Mouse (Mus musculus) hindbrain, embryonic 13.5 days (tissue): Measurements from ENCODE around the gene Clybl. TPM values are rescaled to one million over a fixed set of nuclear protein-coding genes. Genes with fewer than 3 reads are reported as not detected.
A peak's percentile ranks its signal among the peaks of the same experiment; 100 is the strongest.

ENCODE experiments used
- ATAC-seq: fragments of 200-750 bp; cut with Nextera tagmentation; 2 replicates; pipeline ENCODE4 v1.8.0; 2017; ENCODE audit warnings: moderate TSS enrichment; ENCODE audit not compliant: low FRiP score
- H3K27ac ChIP-seq: fragments of 300-500 bp; sonication (generic); 2 replicates; pipeline ENCODE4 v1.5.1; 2015; ENCODE audit warnings: inconsistent platforms, mild to moderate bottlenecking, moderate library complexity
- H3K27me3 ChIP-seq: fragments of 300-500 bp; sonication (generic); 2 replicates; pipeline ENCODE4 v1.6.1; 2015; ENCODE audit warnings: mild to moderate bottlenecking, inconsistent platforms
- H3K36me3 ChIP-seq: fragments of 300-500 bp; sonication (generic); 2 replicates; pipeline ENCODE4 v1.6.1; 2015; ENCODE audit warnings: mild to moderate bottlenecking, inconsistent platforms
- H3K4me1 ChIP-seq: fragments of 300-500 bp; sonication (generic); replicated peaks from 2 replicates; pipeline ENCODE4 v1.6.1; 2015; ENCODE audit warnings: inconsistent platforms
- H3K4me2 ChIP-seq: fragments of 300-500 bp; sonication (generic); 2 replicates; pipeline ENCODE4 v1.6.1; 2015; ENCODE audit warnings: inconsistent platforms, mild to moderate bottlenecking, moderate library complexity
- H3K4me3 ChIP-seq: fragments of 300-500 bp; sonication (generic); 2 replicates; pipeline ENCODE4 v1.5.1; 2015; ENCODE audit warnings: mild to moderate bottlenecking, inconsistent platforms
- H3K9ac ChIP-seq: fragments of 300-500 bp; sonication (generic); 2 replicates; pipeline ENCODE4 v1.6.1; 2015; ENCODE audit warnings: mild to moderate bottlenecking, inconsistent platforms
- H3K9me3 ChIP-seq: fragments of 300-500 bp; sonication (generic); 2 replicates; pipeline ENCODE4 v1.6.1; 2016; ENCODE audit warnings: inconsistent platforms
- WGBS: fragments of 180-500 bp; shearing (Covaris S2); methylation state at CpG from one replicate; pipeline ENCODE4 v1.1.7; 2015; 5-methylcytosine and 5-hydroxymethylcytosine counted together
- polyA plus RNA-seq: library from polyadenylated mRNA; unstranded; fragments of >200 nt; fragmentation: Nextera tagmentation; extraction: Ambion mirVana; gene quantifications from 2 replicates; pipeline ENCODE4 v1.2.1, GENCODE M21; 2015

The Clybl gene
- polyA plus RNA-seq, 1 experiment from 2014 or later, result 12.1 TPM

- no peak for ATAC-seq
- peaks cover 17% of the 10 kb centered on the region for H3K4me1 ChIP-seq
- H3K9me3 ChIP-seq, result no peaks in the 10 kb centered on the region
- H3K9ac ChIP-seq, result no peak overlapping the region
- H3K27ac ChIP-seq, result no peak overlapping the region
- 23% methylated on average over 5 of the region's 5 CpGs for WGBS
- H3K4me3 ChIP-seq, result no peak overlapping the region
- peaks cover 77% of the 10 kb centered on the region for H3K27me3 ChIP-seq
- no peaks in the 10 kb centered on the region for H3K36me3 ChIP-seq
- no peak overlapping the region for H3K4me2 ChIP-seq
These were observed 76.8 kb downstream of the Clybl start for GRCm38 (mm10) chr14:122258297-122258696.

- H3K4me3 ChIP-seq, result no peak overlapping the region
- no peak overlapping the region for H3K27ac ChIP-seq
- H3K36me3 ChIP-seq, result no peaks in the 10 kb centered on the region
- no peak overlapping the region for H3K9ac ChIP-seq
- no peak for ATAC-seq
- peaks cover 65% of the 10 kb centered on the region for H3K27me3 ChIP-seq
- no peak overlapping the region for H3K4me2 ChIP-seq
- no peaks in the 10 kb centered on the region for H3K9me3 ChIP-seq
- 92% methylated on average over 1 of the region's 1 CpGs for WGBS
- H3K4me1 ChIP-seq, result peaks cover 7% of the 10 kb centered on the region
These were observed 79.7 kb downstream of the Clybl start for GRCm38 (mm10) chr14:122261250-122261649.

GRCm38 (mm10) chr14:122262851-122263659 is 81.6 kb downstream of the Clybl start:
- H3K27me3 ChIP-seq, result peaks cover 56% of the 10 kb centered on the region
- no peaks in the 10 kb centered on the region; the same call in 1 of the 2 replicates for H3K4me1 ChIP-seq
- H3K36me3 ChIP-seq, result no peaks in the 10 kb centered on the region
- no peaks in the 10 kb centered on the region for H3K9me3 ChIP-seq
- 43% methylated on average over 16 of the region's 16 CpGs for WGBS
- H3K4me3 ChIP-seq, result no peak overlapping the region
- H3K9ac ChIP-seq, result no peak overlapping the region
- H3K27ac ChIP-seq, result no peak overlapping the region
- no peak overlapping the region for H3K4me2 ChIP-seq
- ATAC-seq, result no peak

DNA sequence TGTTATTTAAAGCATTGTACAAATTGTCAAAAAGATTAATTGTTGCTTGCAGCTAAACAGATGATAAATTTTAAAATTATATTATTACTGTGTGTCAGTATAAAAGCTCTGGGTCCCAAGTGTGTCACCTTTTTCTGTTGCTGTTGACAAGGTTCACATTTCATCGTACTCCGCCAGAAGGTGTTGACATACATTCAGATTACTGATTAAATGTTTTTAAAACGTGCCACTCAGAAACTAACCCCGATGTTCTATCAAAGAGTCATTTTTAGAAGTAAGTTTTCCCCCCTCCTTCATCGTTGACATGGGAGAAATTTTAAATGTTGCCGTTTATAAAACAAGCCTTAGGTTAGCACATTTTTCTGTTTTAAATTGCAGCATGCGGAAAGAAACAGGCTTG is 83.7 kb downstream of the Clybl start:
- ATAC-seq, result no peak
- Histone ChIP-seq H3K36me3 (no peaks in the 10 kb centered on the region), H3K9me3 (no peaks in the 10 kb centered on the region), H3K4me1 (no peaks in the 10 kb centered on the region), H3K9ac (no peak overlapping the region), H3K4me3 (no peak overlapping the region), H3K27ac (no peak overlapping the region), H3K4me2 (no peak overlapping the region), H3K27me3 (peaks cover 42% of the 10 kb centered on the region)
- 74% methylated on average over 7 of the region's 7 CpGs for WGBS

- Histone ChIP-seq H3K9ac (no peak overlapping the region), H3K9me3 (no peaks in the 10 kb centered on the region), H3K4me2 (no peak overlapping the region), H3K36me3 (no peaks in the 10 kb centered on the region), H3K4me1 (peaks cover 9% of the 10 kb centered on the region; the same call in 1 of the 2 replicates), H3K4me3 (no peak overlapping the region), H3K27me3 (peaks cover 39% of the 10 kb centered on the region), H3K27ac (no peak overlapping the region)
- no peak for ATAC-seq
- WGBS, result 37% methylated on average over 4 of the region's 4 CpGs
These were observed 86.1 kb downstream of the Clybl start for GRCm38 (mm10) chr14:122267590-122267989.

DNA sequence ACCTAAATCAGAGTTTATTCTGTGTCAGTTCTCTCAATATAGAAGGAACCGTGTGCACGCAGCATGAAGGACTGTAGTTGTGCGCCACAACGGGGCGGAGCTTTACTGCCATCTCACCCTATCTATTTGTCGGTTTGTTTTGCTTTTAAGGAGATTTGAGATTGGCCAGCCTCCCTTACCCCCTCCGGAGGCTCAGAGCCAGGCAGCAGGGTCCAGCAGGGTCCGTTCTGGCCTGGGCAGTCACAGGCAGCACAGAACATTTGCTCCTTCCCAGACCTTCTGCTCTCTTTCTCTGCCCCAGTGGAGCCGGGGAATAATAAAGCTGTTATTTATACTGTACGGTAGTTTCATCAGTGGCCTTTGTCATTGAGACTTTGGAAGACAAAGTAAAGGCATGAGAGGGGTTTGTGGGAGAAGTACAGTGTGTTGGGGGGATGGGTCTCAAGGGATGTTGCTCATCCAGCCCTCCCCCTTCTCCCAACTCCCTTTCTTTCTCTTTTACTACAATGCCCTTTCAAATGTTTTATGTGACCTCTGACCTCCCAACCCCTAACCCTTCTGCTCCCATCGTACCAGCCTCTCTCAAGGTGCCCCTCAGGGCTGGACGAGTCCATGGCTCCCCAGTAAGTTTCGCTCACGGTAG is 89.7 kb downstream of the Clybl start:
- 22% methylated on average over 14 of the region's 14 CpGs for WGBS
- Histone ChIP-seq H3K27ac (no peak overlapping the region), H3K4me1 (peaks cover 9% of the 10 kb centered on the region; the same call in 1 of the 2 replicates), H3K4me3 (peak overlapping the region; percentile 5; the same call in 1 of the 2 replicates), H3K9me3 (no peaks in the 10 kb centered on the region), H3K27me3 (peaks cover 32% of the 10 kb centered on the region), H3K36me3 (no peaks in the 10 kb centered on the region), H3K9ac (peak overlapping the region; percentile 29; the same call in 1 of the 2 replicates), H3K4me2 (peak overlapping the region; percentile 23)
- ATAC-seq, result no peak

DNA sequence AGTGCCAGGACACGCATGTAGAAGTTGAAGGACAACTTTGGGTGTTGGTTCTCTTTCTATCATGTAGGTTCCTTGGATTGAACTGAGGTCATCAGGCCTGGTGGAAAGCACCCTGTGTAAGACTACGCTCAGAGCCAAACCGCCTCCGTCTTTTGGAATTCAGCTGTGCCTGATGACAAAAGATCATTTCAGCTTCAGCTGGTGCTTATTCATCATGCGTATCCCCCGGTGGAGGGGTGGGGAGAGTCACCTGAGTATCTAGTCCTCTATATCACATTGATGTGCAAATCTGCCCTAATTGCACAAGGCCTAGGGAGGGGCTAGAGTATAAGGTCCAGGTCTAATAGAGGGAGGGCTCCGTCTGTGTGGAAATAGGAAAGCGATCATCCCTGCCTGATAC is 95.6 kb downstream of the Clybl start:
- 68% methylated on average over 8 of the region's 8 CpGs for WGBS
- peaks cover 67% of the 10 kb centered on the region for H3K27me3 ChIP-seq

GRCm38 (mm10) chr14:122279462-122280308 is 98.2 kb downstream of the Clybl start:
- Histone ChIP-seq H3K4me3 (no peak overlapping the region), H3K27me3 (peaks cover 77% of the 10 kb centered on the region), H3K4me2 (peak overlapping the region; percentile 10; the same call in 1 of the 2 replicates), H3K4me1 (peaks cover 16% of the 10 kb centered on the region), H3K9ac (no peak overlapping the region), H3K36me3 (no peaks in the 10 kb centered on the region), H3K27ac (0 out of 2 replicates have a peak overlapping the region, but pooled peaks have one; percentile 52), H3K9me3 (no peaks in the 10 kb centered on the region)
- ATAC-seq, result no peak; the same call in 1 of the 2 replicates
- WGBS, result 18% methylated on average over 16 of the region's 16 CpGs

More for the DNA sequence above, 95.6 kb downstream of the Clybl start:
- no peaks in the 10 kb centered on the region for H3K36me3 ChIP-seq
- H3K9me3 ChIP-seq, result no peaks in the 10 kb centered on the region
- no peak overlapping the region for H3K4me3 ChIP-seq
- no peak overlapping the region for H3K4me2 ChIP-seq
- H3K4me1 ChIP-seq, result peaks cover 16% of the 10 kb centered on the region
- no peak overlapping the region for H3K27ac ChIP-seq
- no peak overlapping the region for H3K9ac ChIP-seq
- no peak for ATAC-seq

DNA sequence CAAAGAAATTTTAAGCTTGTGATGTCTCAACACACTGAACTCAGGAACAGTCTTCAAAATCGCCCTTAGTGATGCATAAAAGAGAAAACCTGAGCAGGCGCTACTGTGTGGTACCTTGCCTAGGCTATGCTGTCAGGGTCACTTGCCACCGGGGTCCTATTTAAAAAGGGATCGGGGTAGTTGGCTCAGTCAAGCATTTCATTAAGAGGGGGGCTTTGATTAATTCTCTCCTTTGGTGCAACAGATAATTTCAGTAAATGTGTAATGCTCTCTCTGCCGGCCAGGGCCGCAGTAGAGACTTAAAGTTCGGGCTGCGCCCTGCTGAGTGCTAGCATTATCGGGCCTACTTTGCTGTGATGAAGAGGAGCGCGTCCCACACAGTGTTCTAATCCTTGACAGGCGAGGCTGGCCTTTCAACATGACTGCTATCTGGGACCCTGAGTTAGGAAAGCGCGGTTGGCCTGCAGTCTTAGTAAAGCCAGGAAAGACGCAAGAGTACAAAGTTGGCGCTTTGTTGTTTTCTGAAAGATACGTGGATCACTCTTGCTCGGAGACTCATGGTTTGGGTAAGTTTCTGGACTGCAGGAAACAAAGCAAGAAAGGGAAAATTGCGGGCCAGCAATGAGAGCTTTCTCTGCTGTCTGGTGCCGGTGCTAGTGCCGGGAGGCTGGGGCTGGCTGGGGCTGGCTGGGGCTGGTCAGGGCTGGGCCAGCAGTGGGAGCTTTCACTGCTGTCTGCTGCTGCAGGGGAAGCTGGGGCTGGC is 99.0 kb downstream of the Clybl start:
- no peaks in the 10 kb centered on the region for H3K9me3 ChIP-seq
- WGBS, result 9% methylated on average over 21 of the region's 21 CpGs
- 0 out of 2 replicates have a peak overlapping the region, but pooled peaks have one; percentile 35 for H3K9ac ChIP-seq
- peaks cover 79% of the 10 kb centered on the region for H3K27me3 ChIP-seq
- peak; percentile 63; the same call in 1 of the 2 replicates for ATAC-seq
- H3K4me2 ChIP-seq, result peak overlapping the region; percentile 29
- peaks cover 16% of the 10 kb centered on the region for H3K4me1 ChIP-seq
- H3K4me3 ChIP-seq, result 0 out of 2 replicates have a peak overlapping the region, but pooled peaks have one; percentile 4
- peak overlapping the region; percentile 52; the same call in 1 of the 2 replicates for H3K27ac ChIP-seq
- no peaks in the 10 kb centered on the region for H3K36me3 ChIP-seq

DNA sequence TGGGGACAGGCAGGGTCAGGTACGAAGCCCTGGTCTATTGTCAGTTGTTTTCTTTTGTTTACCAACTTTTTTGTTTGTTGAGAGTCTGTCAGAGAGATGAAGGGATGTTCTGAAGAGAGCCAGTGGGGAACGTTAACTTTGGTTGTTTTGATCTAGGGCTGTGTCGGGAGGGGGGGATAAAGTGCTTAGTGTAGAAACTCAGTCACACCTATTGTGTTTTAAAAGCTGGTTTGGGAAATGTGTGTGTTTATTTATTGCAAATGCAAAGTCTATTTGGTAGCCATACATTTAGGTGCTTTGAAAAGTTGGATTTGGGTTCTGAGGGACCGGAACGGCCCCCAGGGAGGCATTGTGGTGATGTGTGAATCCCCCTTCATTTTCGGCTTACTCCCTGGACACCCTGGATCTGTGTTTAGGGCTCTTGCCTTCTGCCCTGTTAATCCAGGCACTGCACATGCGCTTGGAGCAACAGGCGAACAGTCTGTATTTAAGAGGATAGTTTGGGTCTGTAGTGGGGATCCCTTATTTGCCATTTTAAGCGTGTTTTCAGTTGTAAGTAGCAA is 99.6 kb downstream of the Clybl start:
- Histone ChIP-seq H3K36me3 (no peaks in the 10 kb centered on the region), H3K9me3 (no peaks in the 10 kb centered on the region), H3K4me3 (0 out of 2 replicates have a peak overlapping the region, but pooled peaks have one; percentile 4), H3K4me1 (peaks cover 16% of the 10 kb centered on the region), H3K27ac (peak overlapping the region; percentile 52; the same call in 1 of the 2 replicates), H3K4me2 (peak overlapping the region; percentile 29), H3K9ac (0 out of 2 replicates have a peak overlapping the region, but pooled peaks have one; percentile 35), H3K27me3 (peaks cover 79% of the 10 kb centered on the region)
- ATAC-seq, result no peak
- WGBS, result 16% methylated on average over 9 of the region's 9 CpGs

GRCm38 (mm10) chr14:122283959-122284358 is 102.5 kb downstream of the Clybl start:
- Histone ChIP-seq H3K4me1 (peaks cover 16% of the 10 kb centered on the region), H3K27me3 (peaks cover 56% of the 10 kb centered on the region)

More at GRCm38 (mm10) chr14:122283959-122284358, 102.5 kb downstream of the Clybl start:
- no peak overlapping the region for H3K9ac ChIP-seq
- no peak for ATAC-seq
- no peaks in the 10 kb centered on the region for H3K9me3 ChIP-seq
- H3K4me3 ChIP-seq, result no peak overlapping the region
- H3K36me3 ChIP-seq, result no peaks in the 10 kb centered on the region
- 90% methylated on average over 5 of the region's 5 CpGs for WGBS
- no peak overlapping the region for H3K27ac ChIP-seq
- H3K4me2 ChIP-seq, result no peak overlapping the region
